Mouse (Mus musculus) spleen, adult 18-20 months (tissue): Measurements from ENCODE around the gene Bcl2l2.

ENCODE experiments used
- DNase-seq, 2 experiments: peaks; one replicate each; pipeline ENCODE4 v3.0.0; 2022; ENCODE audit warnings: mixed read lengths in 2 of 2

The Bcl2l2 gene

GRCm38 (mm10) chr14:54937361-54938182 lies 54.4 kb downstream of the Bcl2l2 start:
- DNase-seq, result no peak
